In genomic region chr3:84581696-84582022, GRCm38 (mm10) we compare ENCODE assay signal across 8 mouse cellular contexts. TPM values are rescaled to one million over a fixed set of nuclear protein-coding genes. Genes with fewer than 3 reads are reported as not detected.
DNase-seq lines count a peak whose midpoint lies in the region; ATAC-seq and TF ChIP-seq lines count a peak whose summit lies in the region.
"Had no signal": no experiment of that assay in that cellular context is flagged by ENCODE, and none has a peak within 500 bp of the region (broad histone marks: within the 10 kb centered on the region; RNA-seq: fewer than 3 reads in every experiment).

No protein-coding gene starts in this region.

- no peak for DNase-seq in neural tube, embryonic 11.5 days (ENCODE audit: low spot score)
- no peak for DNase-seq in neural tube, embryonic 10.5 days (ENCODE audit: extremely low spot score, low spot score)
- no peak for DNase-seq in forebrain, embryonic 11.5 days (ENCODE audit: low spot score)
- no peak for DNase-seq in limb, embryonic 14.5 days (ENCODE audit: low spot score)
- DNase-seq in right cerebral cortex, postnatal 10 days (ENCODE audit: low spot score in 2 of 2), result no peak
- DNase-seq in frontal cortex, postnatal 25 days (ENCODE audit: low spot score in 2 of 2), result no peak
- DNase-seq: thymus, postnatal 4 days had no signal

- peaks cover 7% of the 10 kb centered on the region; the same call in 1 of the 2 replicates for H3K4me1 ChIP-seq in neural tube, embryonic 11.5 days (ENCODE audit: control insufficient read depth, insufficient read depth, low read length)
- H3K4me1 ChIP-seq in forebrain, embryonic 11.5 days (replicated peaks; ENCODE audit: control insufficient read depth, insufficient read depth, low read length), result peaks cover 4% of the 10 kb centered on the region
- peaks cover 13% of the 10 kb centered on the region for H3K4me1 ChIP-seq in limb, embryonic 14.5 days (ENCODE audit: control insufficient read depth, insufficient read depth, low read length)
- H3K4me1 ChIP-seq in stomach, embryonic 16.5 days (ENCODE audit: control insufficient read depth, insufficient read depth, low read length), result peaks cover 11% of the 10 kb centered on the region

- no peaks in the 10 kb centered on the region for H3K9me3 ChIP-seq in neural tube, embryonic 11.5 days (ENCODE audit: control insufficient read depth, low read length)
- no peaks in the 10 kb centered on the region for H3K9me3 ChIP-seq in forebrain, embryonic 11.5 days (ENCODE audit: control insufficient read depth, low read length)
- no peaks in the 10 kb centered on the region for H3K9me3 ChIP-seq in limb, embryonic 14.5 days (ENCODE audit: control insufficient read depth, low read length)
- H3K9me3 ChIP-seq in stomach, embryonic 16.5 days (replicated peaks; ENCODE audit: control insufficient read depth, low read length), result no peaks in the 10 kb centered on the region

- WGBS in neural tube, embryonic 11.5 days, result 0% methylated on average over 4 of the region's 4 CpGs
- WGBS in forebrain, embryonic 11.5 days, result 0% methylated on average over 4 of the region's 4 CpGs
- 0% methylated on average over 4 of the region's 4 CpGs for WGBS in limb, embryonic 14.5 days
- 0% methylated on average over 4 of the region's 4 CpGs for WGBS in stomach, embryonic 16.5 days

- H3K27me3 ChIP-seq in neural tube, embryonic 11.5 days (ENCODE audit: control insufficient read depth, insufficient read depth, low read length), result no peaks in the 10 kb centered on the region
- no peaks in the 10 kb centered on the region for H3K27me3 ChIP-seq in forebrain, embryonic 11.5 days (ENCODE audit: control insufficient read depth, insufficient read depth, low read length)
- H3K27me3 ChIP-seq in limb, embryonic 14.5 days (ENCODE audit: control insufficient read depth, insufficient read depth, low read length), result no peaks in the 10 kb centered on the region
- H3K27me3 ChIP-seq in stomach, embryonic 16.5 days (ENCODE audit: control insufficient read depth, insufficient read depth, low read length), result no peaks in the 10 kb centered on the region

- H3K27ac ChIP-seq in neural tube, embryonic 11.5 days (ENCODE audit: low read depth, low read length), result peak overlapping the region; percentile 76
- peak overlapping the region; percentile 79 for H3K27ac ChIP-seq in forebrain, embryonic 11.5 days (ENCODE audit: low read depth, low read length)
- H3K27ac ChIP-seq in limb, embryonic 14.5 days (replicated peaks; ENCODE audit: low read depth, low read length), result peak overlapping the region; percentile 85
- peak overlapping the region; percentile 98 for H3K27ac ChIP-seq in stomach, embryonic 16.5 days (ENCODE audit: low read length)

- H3K9ac ChIP-seq in neural tube, embryonic 11.5 days (ENCODE audit: low read length), result peak overlapping the region; percentile 70
- peak overlapping the region; percentile 77 for H3K9ac ChIP-seq in forebrain, embryonic 11.5 days (ENCODE audit: low read length)
- peak overlapping the region; percentile 78 for H3K9ac ChIP-seq in limb, embryonic 14.5 days (ENCODE audit: low read depth, low read length, severe bottlenecking)
- H3K9ac ChIP-seq in stomach, embryonic 16.5 days (ENCODE audit: low read length), result peak overlapping the region; percentile 89

- ATAC-seq in neural tube, embryonic 11.5 days (ENCODE audit: insufficient read depth, low FRiP score, low TSS enrichment), result no peak
- no peak for ATAC-seq in forebrain, embryonic 11.5 days (replicated peaks; ENCODE audit: low FRiP score)
- ATAC-seq in limb, embryonic 14.5 days (ENCODE audit: low FRiP score, low read depth), result no peak; the same call in 1 of the 2 replicates
- no peak for ATAC-seq in stomach, embryonic 16.5 days (ENCODE audit: insufficient read depth, low FRiP score)

- H3K4me2 ChIP-seq in neural tube, embryonic 11.5 days (ENCODE audit: low read depth), result peak overlapping the region; percentile 82
- peak overlapping the region; percentile 91 for H3K4me2 ChIP-seq in forebrain, embryonic 11.5 days (ENCODE audit: low read depth, low read length, severe bottlenecking)
- H3K4me2 ChIP-seq in limb, embryonic 14.5 days (replicated peaks; ENCODE audit: low read depth, low read length, severe bottlenecking), result peak overlapping the region; percentile 72
- H3K4me2 ChIP-seq in stomach, embryonic 16.5 days (ENCODE audit: low read depth, low read length), result peak overlapping the region; percentile 67

- no peak for TF ChIP-seq POLR2A in limb, embryonic 14.5 days (IDR thresholded peaks at IDR 0.05; ENCODE audit: borderline replicate concordance, extremely low read depth, insufficient read depth, insufficient read length)

- no peaks in the 10 kb centered on the region for H3K36me3 ChIP-seq in neural tube, embryonic 11.5 days (ENCODE audit: control insufficient read depth, insufficient read depth, low read length)
- no peaks in the 10 kb centered on the region for H3K36me3 ChIP-seq in forebrain, embryonic 11.5 days (ENCODE audit: control insufficient read depth, insufficient read depth, low read length)
- no peaks in the 10 kb centered on the region for H3K36me3 ChIP-seq in limb, embryonic 14.5 days (ENCODE audit: control insufficient read depth, insufficient read depth, low read length)
- no peaks in the 10 kb centered on the region for H3K36me3 ChIP-seq in stomach, embryonic 16.5 days (ENCODE audit: control insufficient read depth, insufficient read depth, low read length)

- H3K4me3 ChIP-seq in neural tube, embryonic 11.5 days (ENCODE audit: low read depth, low read length), result peak overlapping the region; percentile 73
- H3K4me3 ChIP-seq in forebrain, embryonic 11.5 days (ENCODE audit: low read depth, low read length), result peak overlapping the region; percentile 80
- H3K4me3 ChIP-seq in limb, embryonic 14.5 days (replicated peaks; ENCODE audit: low read length), result peak overlapping the region; percentile 79
- H3K4me3 ChIP-seq in stomach, embryonic 16.5 days (replicated peaks; ENCODE audit: low read length), result peak overlapping the region; percentile 88

RNA-seq across cellular contexts. Expression of gene Arfip1, which starts 0.8 kb away (rescaled TPM):
- polyA plus RNA-seq in neural tube, embryonic 11.5 days (2014; fragmentation: Nextera tagmentation; extraction: Ambion mirVana), result 40.8 and 41.4 TPM in 2 replicates
- polyA plus RNA-seq in forebrain, embryonic 11.5 days (2014; fragmentation: Nextera tagmentation; extraction: Ambion mirVana), result 37.8 and 45.9 TPM in 2 replicates
- 25.2 and 30.2 TPM in 2 replicates for polyA plus RNA-seq in limb, embryonic 14.5 days (2012; rRNA removed)
- 50.0 and 56.9 TPM in 2 replicates for polyA plus RNA-seq in limb, embryonic 14.5 days (2014; fragmentation: Nextera tagmentation; extraction: Ambion mirVana)
- polyA plus RNA-seq in stomach, embryonic 16.5 days (2015; fragmentation: Nextera tagmentation; extraction: Ambion mirVana), result 72.3 and 74.1 TPM in 2 replicates

RNA-seq across cellular contexts. Expression of gene Tigd4, which starts 11.7 kb away (rescaled TPM):
- polyA plus RNA-seq in neural tube, embryonic 11.5 days (2014; fragmentation: Nextera tagmentation; extraction: Ambion mirVana), result 0.07 TPM in 1 of 2 replicates, not detected in the other
- not detected in 2 replicates for polyA plus RNA-seq in forebrain, embryonic 11.5 days (2014; fragmentation: Nextera tagmentation; extraction: Ambion mirVana)
- 0.88 and 1.1 TPM in 2 replicates for polyA plus RNA-seq in limb, embryonic 14.5 days (2012; rRNA removed)
- polyA plus RNA-seq in limb, embryonic 14.5 days (2014; fragmentation: Nextera tagmentation; extraction: Ambion mirVana), result 1.2 and 1.3 TPM in 2 replicates
- polyA plus RNA-seq in stomach, embryonic 16.5 days (2015; fragmentation: Nextera tagmentation; extraction: Ambion mirVana), result 0.21 and 0.31 TPM in 2 replicates
